Comparison of ENCODE assay signal across 25 mouse cellular contexts in genomic region chr12:112226238-112226637, GRCm38 (mm10).
"Had no signal": no experiment of that assay in that cellular context is flagged by ENCODE, and none has a peak within 500 bp of the region (broad histone marks: within the 10 kb centered on the region; RNA-seq: fewer than 3 reads in every experiment).

No protein-coding gene starts in this region.

- H3K36me3 ChIP-seq: embryonic facial prominence, embryonic 10.5 days; embryonic facial prominence, embryonic 12.5 days; embryonic facial prominence, embryonic 13.5 days; embryonic facial prominence, embryonic 15.5 days; forebrain, embryonic 10.5 days; forebrain, embryonic 12.5 days; forebrain, embryonic 15.5 days had no signal

- H3K4me3 ChIP-seq: embryonic facial prominence, embryonic 10.5 days; embryonic facial prominence, embryonic 12.5 days; embryonic facial prominence, embryonic 13.5 days; embryonic facial prominence, embryonic 15.5 days; erythroblast, embryonic 14.5 days; forebrain, embryonic 10.5 days; forebrain, embryonic 12.5 days; forebrain, embryonic 13.5 days; forebrain, embryonic 15.5 days; gastrocnemius, adult 2 months; heart, adult 2 months had no signal

- ATAC-seq: forebrain, embryonic 13.5 days; forebrain, embryonic 14.5 days; forebrain, embryonic 15.5 days; forebrain, embryonic 16.5 days; forebrain, postnatal 0 days had no signal

- H3K27me3 ChIP-seq: embryonic facial prominence, embryonic 12.5 days; embryonic facial prominence, embryonic 15.5 days; forebrain, embryonic 13.5 days; forebrain, embryonic 15.5 days had no signal

- H3K9me3 ChIP-seq: embryonic facial prominence, embryonic 10.5 days; embryonic facial prominence, embryonic 12.5 days; embryonic facial prominence, embryonic 13.5 days; embryonic facial prominence, embryonic 15.5 days; forebrain, embryonic 10.5 days; forebrain, embryonic 12.5 days; forebrain, embryonic 13.5 days; forebrain, embryonic 15.5 days had no signal

- H3K27ac ChIP-seq: embryonic facial prominence, embryonic 10.5 days; embryonic facial prominence, embryonic 12.5 days; embryonic facial prominence, embryonic 13.5 days; embryonic facial prominence, embryonic 15.5 days; forebrain, embryonic 12.5 days; forebrain, embryonic 13.5 days; forebrain, embryonic 15.5 days; gastrocnemius, adult 2 months; heart, adult 2 months had no signal

- H3K4me2 ChIP-seq: embryonic facial prominence, embryonic 12.5 days; embryonic facial prominence, embryonic 13.5 days; embryonic facial prominence, embryonic 15.5 days; forebrain, embryonic 12.5 days; forebrain, embryonic 13.5 days; forebrain, embryonic 15.5 days had no signal

- DNase-seq: cerebellum, adult 9-10 months; cerebellum, adult 9-11 months; cerebellum, postnatal 25 days; cerebellum, postnatal 36 days; embryo, embryonic 11 days; forebrain, postnatal 0 days; gastrocnemius, adult 2 months; gastrocnemius, postnatal 10 days; gastrocnemius, postnatal 14 days; gastrocnemius, postnatal 25 days; gastrocnemius, postnatal 36 days; heart, adult 11 months; heart, adult 18-20 months; heart, adult 2 months had no signal

- H3K9ac ChIP-seq: embryonic facial prominence, embryonic 12.5 days; embryonic facial prominence, embryonic 13.5 days; embryonic facial prominence, embryonic 15.5 days; forebrain, embryonic 12.5 days; forebrain, embryonic 13.5 days; forebrain, embryonic 15.5 days; forebrain, postnatal 0 days had no signal
